Mouse (Mus musculus) testis, postnatal 10 days (tissue): ENCODE measurements at regions not wholly inside any gene's neighbourhood (a gene's known extent, or its start where the extent isn't known, plus 50 kb on each side); places are given as distances from the start of the nearest gene placed in this dataset.

Experiments used
- DNase-seq: peaks from one replicate; pipeline ENCODE4 v3.0.0; 2021; ENCODE audit warnings: low spot score

DNA sequence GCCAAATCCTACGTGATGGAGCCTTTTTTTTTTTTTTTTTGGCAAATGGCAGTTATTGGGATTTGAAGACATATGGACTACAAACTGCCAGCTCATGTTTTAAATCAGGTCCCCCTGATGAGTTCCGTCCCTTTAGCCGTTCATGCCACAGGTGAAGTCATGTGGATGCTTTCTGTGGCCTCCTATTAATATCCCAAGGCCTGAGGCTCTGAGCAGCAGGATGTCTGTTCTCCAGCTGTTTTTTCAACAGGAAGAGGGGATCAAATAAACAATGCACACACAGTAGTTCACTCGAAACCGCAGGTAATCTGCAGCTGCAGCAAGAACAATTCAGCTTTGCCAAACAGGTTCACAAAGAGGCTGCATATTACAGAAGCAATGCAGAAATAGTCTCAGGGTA lies 112.1 kb downstream of the Dusp6 start:
- no peak for DNase-seq

DNA sequence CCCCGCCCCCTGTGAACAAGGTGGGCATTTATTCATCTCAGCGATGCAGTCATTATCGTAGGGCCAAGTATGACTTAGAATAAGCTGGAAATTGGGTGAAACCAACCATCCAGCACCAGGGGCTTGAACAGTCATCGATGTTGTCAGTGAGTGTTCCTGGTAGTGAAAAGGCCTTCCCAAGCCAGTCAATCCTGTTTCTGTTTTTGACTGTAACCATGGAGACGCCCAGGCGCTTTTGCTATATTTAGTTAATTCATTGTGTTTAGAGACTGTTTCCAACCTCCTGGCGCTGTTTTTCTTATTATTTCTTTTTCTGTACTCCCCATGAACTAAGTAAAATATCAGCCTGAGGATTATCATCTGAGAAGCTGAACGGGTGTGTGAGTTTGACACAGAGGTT lies 113.4 kb downstream of the Dusp6 start:
- DNase-seq = no peak

DNA sequence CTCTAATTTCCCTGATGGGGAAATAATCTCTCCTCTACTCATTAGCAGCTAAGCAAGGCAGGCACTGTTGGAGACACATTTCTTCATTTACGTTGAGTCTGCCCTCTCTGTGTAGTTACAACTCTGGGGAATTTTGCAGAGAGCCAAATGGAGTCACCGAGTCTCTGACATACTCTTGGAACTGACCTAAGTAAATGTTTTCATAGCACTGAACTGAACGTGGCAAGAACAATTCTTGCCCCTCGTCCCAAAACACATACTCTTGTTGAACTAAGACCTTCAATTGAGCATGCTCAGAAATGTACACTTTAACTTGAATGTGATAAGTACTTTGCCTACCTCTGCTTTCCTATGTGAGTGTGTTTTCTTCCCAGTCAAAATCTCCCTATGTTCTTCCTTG lies 114.5 kb downstream of the Dusp6 start:
- DNase-seq = no peak

DNA sequence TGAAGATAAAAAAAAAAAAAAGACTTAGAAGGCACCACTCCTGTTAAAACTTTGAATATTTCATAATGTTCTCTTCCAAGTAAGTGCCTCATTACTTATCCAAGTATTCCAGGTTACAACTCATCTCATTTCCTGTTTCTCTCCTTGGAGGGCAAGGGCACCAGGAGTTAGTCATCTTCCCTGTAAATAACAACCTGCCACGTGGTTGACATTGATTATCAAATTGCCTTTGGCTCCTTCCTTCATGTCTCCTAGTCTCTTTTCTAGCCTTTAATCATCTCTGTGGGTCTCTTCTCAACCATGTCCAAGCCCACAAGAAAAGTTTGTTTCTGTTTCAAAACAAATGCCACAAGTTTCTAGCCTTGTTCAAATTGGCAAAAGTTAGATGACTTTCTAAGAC lies 116.1 kb downstream of the Dusp6 start:
- no peak for DNase-seq

DNA sequence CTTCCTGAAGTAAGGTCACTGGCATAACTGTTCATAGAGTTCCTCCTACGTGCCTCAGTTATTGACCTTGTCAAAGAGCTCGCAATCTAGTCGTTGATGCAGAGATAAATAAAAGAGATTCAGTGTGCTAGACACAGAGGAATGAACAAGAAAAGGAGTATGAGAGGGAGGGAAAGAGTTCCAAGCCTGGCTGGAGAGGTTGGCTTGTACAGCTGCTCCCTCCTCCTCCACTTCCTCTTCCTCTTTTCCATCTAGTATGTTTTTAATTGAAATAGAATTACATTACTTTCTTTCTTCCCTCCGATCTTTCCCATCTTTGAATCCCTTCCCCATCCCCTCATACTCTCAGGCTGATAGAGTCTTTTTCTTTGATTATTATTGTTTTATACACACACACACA lies 117.1 kb downstream of the Dusp6 start:
- DNase-seq = no peak

DNA sequence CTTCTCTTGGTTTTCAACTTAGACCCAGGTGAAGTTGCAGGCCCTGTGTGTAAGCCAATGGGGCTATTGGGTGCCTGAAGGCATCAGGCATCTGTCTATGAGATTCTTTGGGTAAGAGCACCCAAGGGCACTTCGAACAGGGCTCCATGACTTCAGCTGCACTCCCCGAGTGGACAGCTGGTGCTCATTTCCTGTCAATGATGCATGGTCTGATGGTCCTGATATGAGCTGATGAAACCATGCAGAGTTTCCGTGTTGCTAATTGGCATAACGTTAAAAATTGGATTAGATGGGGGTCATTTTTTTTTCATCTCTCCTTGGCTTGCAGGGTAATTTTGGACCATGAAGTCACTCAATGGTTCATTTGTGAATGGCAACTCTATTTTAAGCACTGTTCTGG lies 120.0 kb downstream of the Dusp6 start:
- no peak for DNase-seq

DNA sequence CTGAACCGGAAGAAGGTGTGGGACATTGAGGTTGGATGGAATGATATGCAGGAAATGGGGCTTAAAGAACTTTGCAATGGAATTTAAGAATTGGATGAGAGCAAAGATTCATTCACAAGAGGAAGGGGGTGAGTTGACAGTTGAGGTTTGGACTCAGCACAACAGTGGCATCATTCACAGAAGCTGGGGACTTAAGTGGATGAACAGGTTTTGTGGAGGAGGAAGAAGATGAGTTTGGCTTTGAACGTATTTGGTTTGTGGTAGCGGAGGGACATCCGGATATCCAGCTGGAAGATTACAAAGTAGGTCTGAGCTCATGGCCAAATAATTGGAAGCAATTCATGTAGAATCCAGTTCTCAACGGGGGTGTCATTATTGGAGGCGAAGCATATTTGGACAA lies 121.3 kb downstream of the Dusp6 start:
- DNase-seq = no peak

DNA sequence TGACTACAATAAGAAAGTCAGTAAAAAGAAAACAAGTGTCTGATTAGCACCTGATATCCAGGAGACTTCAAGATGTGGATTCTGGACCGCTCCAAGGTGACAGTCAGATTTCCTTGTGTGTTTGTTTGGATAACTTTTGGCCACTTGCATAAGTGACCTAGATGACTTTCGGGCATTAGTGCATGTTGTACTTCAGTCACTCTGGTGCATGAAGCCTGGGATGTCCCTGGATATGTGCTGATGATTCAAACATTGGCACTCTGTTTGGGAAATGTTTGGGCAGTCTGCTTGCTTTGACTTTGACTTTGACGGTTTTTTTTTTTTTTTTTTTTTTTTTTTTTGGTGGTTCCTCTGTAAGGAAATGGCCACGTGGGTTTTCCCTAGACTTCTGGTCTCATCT lies 121.8 kb downstream of the Dusp6 start:
- DNase-seq = no peak

DNA sequence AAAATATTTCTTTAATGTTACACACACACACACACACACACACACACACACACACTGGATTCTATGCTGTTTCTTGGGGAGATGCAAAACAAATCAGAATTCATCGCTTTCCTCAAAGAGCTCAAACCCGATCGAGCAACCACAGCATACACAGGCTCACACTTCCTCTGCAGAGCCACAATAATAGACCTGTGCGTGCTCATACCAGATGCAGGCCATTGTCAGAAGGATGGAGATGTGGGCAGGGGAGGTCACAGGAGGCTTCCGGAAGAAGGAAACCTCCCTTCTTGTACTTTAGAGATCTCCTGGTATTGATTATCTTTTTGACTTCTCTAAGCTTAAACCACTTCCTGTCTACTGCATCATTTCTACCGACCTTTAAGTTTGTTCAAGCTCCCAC lies 122.8 kb downstream of the Dusp6 start:
- DNase-seq = no peak

DNA sequence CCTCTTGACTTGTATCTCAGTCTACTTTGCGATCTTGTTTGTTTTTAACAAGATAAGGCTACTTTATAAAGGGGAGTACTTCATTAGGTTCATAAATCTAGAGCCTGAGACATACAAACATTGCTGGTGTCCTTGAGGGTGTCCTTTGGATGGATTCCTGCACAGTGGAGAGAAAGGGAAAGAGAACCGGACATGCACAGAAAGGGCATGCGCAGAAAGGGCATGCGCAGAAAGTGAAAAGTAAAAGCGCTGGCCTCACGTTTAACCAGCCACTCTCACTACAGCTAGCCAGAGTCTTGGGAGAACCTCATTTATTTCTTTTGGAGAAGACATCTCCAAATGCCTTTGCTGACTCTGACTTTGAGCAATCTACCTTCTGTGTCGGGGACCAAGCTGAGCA lies 125.5 kb downstream of the Dusp6 start:
- DNase-seq = peak; percentile 54

DNA sequence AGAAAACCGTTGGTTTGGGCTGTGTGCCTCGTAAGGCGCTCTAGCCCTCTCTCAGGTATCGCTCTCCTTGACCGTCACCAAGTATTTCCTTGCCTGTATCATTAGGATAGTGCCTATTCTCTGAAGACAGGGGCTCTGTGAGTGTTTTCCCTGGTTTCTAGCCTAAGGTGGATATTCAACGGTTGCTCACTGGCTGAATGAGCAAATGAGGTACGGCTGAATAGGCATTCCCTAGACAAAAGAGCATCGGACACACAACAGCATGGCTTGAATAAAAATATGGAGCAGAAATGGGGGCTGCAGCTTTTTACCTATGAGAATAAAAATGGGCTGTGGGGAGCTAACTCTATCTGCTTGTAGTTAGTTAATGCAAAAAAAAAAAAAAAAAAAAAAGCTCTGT lies 126.0 kb downstream of the Dusp6 start:
- DNase-seq = no peak

DNA sequence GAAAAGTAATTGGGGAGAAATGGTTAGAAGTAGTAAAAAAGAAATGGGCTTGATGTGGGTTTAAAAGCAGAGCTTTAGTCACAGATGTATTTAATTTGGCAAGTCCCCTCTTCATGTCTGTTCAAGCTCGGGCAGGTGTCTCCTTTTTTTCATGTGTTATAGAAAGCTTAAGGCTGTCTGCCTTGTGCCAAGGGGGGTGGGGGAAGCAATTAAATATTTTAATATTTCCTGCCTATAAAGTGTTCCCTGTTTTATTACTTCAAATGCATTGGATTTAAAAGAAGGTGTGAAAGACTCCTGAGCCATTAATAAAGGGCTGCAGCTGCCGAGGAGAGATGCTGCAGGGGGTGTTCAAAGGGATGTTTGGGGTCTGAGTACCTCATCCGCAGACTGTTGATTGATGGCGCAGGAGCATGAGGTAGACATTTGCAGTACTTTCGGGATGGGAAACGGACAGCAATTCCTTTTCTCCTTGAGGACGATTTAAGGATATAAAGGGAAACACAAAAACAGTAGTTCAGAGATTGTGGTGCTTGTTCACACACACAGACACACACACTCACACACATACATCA lies 127.7 kb downstream of the Dusp6 start:
- DNase-seq = no peak

DNA sequence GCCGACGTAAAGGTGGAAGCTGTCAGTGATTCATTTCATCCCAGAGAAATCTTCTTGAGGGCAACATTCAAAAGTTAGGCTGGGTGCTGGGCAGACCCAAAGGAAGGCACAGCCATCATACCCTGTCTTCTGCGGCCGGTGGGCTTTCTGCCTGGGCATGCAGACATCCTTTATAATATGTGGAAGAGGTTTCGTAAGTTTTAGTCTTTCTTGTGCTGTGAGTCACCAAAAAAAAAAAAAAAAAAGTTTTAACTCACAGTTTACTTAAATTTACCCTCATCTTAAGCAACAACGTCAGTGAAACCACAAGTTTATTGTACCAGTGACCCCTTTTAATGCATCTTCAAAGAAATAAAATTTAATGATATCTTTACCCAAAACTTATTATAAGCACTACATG lies 128.7 kb downstream of the Dusp6 start:
- no peak for DNase-seq

DNA sequence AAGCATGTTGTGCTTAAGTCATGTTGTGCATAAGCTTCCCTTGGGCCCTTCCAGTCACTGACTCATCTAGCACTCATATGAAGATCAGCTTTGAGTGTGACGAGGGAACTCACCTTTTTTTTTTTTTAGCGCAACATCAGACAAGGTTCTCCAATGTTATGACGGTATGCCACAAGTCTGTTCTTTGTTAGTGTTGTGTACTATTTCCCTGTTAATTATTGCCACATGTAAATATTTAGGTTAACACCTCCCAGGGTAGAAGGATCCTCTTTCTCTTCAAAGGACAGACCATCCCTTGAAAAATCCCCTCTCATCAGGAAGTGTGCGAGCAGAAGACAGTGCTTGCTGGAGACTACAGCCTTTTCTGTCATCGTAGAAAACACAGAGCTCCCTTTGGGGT lies 129.9 kb downstream of the Dusp6 start:
- no peak for DNase-seq

DNA sequence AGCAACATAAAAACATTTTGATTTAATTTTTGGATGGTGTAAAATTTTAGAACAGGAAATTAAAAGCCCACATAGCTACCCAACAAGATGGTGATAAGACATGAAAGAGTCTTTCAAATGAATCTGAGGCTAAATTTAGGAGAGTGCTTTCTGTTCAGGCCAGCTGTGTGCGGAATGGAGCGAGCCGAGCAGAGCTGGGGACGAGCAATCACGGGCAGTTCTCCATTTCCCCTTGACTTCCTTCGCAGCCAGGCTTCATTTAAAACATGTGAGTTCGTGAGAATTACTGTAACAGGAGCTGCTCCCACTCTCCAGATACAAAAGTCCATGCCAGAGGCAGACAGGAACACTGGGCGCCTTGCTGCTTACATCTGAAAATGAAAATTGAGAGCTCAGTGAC lies 130.5 kb downstream of the Dusp6 start:
- DNase-seq = no peak

DNA sequence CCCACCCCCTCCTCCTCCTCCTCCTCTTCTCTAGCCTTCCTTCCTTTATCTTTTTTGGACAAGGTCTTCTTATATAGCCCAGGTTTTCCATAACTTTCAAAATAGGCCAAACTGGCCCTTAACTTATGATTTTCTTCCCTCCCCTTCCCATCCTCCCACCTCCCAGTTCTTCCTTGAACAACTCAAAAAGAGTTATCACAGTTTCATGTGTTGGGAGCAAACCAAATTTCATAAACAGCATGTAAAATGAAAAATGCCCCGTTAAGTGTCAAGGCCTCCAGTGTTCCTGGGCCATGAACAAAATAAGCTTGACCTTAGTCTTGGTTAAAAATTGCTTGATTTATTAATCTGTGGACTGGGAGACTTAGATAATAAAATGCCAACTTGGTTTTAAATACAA lies 132.4 kb downstream of the Dusp6 start:
- DNase-seq = no peak

DNA sequence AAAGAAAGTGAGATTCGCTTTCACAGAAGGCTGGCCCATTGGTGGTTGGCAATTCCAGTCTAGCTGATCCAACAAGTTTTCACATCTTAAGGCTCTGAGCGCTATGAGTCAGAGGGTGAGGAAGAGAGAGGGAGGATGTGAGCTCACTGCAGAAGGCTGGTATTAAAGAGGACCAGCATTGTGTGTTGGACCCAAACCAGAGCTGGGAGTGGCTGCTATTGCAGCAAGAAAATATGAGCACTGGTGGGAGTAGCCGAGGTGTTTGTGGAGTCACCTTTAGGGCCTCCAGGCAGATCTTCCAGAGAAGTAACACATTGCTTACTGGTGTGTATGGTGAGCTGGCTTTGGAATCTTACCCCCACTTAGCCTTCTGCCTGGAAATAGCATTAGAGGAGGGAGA lies 133.6 kb downstream of the Dusp6 start:
- DNase-seq = no peak

DNA sequence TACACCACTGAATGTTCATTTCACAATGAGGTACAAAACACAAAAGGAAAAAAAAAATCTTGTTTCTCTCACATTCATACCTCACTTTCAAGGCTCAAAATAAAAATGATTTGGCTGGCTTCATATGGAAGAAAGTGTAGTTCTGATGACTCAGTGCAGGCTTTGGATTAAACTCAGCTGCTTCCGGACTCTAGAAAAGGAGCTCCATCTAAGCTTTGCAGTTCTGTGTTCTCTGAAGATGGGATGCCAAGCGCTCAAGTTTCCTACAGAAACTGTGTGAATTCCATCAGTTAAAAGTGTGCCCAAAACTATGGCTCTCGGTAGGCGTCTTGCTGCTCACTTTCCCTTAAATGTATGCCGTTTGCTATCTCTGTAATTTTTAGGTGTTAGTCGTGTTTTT lies 137.0 kb downstream of the Dusp6 start:
- no peak for DNase-seq

DNA sequence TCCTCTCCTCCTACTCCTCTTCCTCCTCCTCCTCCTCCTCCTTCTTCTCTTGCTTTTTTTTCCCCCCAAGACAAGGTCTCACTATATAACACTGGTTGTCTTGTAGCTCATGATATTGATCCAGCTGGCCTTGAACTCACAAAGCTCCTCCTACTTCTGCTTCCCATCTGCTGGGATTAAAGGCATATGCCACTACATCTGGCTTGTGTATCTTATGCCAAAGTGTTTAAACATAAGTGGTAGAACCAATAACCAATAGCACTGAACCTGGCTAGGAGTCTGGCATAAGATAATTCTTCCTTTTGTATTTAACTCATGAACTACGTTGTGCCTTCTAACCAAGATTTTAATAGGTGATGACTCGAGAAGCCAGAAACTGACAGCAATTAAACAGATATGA lies 143.7 kb downstream of the Dusp6 start:
- DNase-seq = no peak

DNA sequence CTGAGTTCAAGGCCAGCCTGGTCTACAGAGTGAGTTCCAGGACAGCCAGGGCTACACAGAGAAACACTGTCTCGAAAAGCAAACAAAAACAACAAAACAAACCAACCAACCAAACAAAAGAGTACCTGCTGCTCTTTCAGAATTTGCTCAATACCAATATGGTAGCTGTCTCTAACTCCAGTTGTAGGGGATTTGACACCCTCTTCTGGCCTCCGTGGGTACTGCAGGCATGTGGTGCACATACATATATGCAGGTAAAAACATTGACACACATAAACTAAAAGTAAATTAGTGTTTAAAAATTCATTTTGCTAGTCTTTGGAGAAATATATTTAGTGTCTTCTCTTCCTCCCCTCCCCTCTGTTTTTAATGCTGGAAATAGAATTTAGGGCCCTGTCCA lies 145.8 kb downstream of the Dusp6 start:
- peak; percentile 49 for DNase-seq

DNA sequence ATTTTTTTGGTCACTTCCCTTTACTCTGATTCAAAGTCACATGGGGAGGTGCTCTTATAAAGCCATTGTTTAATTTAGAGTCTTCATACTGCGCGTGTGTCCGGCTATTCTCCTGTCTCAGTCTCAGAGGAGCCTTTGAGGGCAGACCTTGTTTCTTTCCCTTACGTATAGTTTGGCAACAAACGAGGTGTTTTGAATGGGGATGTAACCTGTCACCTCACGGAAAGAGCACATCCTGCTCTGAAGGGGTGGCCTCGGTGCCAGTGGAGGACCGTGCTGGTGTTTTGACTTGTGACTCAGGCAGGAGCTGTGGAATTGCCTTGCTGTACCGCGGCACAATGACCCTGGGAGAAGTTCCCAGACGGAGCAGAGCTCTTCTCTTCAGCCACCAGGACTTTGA lies 146.7 kb downstream of the Dusp6 start:
- DNase-seq = no peak

DNA sequence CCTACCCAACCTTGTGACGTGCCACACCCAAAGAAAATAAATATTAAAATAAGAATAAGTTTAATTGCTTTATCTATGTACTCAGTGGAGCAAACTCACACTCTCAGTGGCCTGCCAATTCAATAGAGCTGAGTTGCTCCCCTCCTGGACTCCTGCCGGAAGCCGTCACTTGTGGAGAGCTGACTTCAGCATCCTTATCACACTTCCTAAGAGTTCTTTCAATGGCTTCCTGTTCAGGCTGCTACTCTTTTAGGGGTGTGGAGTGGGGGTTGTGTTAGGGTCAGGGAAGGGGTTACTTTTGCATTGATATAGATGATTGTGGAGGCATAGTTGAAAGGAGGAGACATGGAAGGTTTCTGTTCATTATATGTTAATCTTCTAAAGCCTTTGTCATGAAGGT lies 147.7 kb downstream of the Dusp6 start:
- DNase-seq = no peak

DNA sequence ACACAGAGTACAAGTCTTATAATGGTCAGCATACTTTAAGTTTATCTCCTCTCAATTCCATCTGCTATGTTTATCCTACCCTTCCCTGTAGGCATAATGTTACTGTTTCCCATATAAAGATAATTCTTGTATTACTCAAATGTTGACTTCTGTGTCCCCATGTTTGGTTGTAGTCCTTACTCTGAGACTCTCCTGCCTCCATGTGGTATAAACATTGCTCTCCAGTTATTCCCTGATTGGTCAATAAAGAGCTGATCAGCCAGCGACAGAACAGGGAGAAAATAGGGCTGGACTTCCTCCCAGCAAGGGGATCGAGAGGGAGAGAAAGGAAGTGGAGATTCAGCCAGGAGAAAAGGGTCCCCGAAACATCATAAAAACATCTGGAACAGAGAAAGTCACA lies 150.4 kb downstream of the Dusp6 start:
- DNase-seq = no peak

DNA sequence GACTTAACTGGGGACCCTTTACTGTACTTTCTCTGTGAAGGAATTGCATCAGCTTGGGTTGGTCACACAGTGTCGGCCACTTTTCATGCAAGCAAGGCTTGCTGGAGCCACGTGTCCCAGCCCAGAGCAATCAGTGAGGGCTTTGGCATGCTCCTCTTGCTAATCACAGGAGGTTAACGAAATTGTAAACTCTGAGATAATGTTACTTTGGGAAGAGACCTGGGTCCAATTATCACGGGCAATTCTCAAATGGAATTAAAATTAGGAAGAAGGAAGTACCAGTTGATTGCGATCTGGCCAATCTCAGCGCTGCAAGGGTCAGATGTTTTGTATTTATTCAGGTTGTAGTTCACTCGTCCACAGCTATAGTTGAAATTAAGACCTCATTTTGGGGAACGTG lies 153.2 kb downstream of the Dusp6 start:
- no peak for DNase-seq

DNA sequence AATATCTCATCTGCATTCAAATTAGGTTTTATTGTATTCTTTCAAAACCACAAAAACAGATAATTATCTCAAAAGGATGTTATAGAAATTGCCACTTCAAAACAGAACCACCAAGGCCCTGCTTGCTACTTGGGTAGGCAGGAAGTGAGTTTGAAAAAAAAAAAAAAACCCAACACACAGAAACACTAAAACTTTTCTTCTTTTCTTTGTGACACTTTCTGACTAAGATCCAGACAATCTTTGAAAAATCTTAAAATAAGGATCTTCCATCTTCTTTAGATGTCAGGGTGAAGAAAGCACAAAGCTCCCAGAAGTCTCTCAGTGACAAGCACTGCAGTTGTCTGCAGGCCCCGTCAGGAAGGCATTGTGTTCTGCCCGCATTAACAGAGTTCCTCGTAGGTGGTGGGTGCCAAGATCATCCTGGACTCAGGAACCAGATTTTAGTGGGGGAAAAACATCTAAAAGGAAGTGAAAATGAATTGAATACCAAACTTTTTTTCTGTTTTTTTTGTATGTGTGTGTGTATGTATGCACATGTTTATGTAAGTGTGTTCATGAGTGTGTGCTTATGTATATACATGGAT lies 154.0 kb downstream of the Dusp6 start:
- DNase-seq = no peak
